Mouse (Mus musculus) intestine, embryonic 14.5 days (tissue): ENCODE data around the gene Rprd1b. TPM values are rescaled to one million over a fixed set of nuclear protein-coding genes. Genes with fewer than 3 reads are reported as not detected.
"Not testable (repeated sequence)": the region's sequence is repeated elsewhere in the genome, so short reads cannot be mapped to it uniquely, and the experiment has no call there.

ENCODE experiments used
- ATAC-seq: fragments of 200-750 bp; cut with Nextera tagmentation; replicated peaks from 2 replicates; pipeline ENCODE4 v1.8.0; 2017; ENCODE audit warnings: low read depth, moderate number of reproducible peaks, moderate TSS enrichment, moderate library complexity; ENCODE audit not compliant: low FRiP score, low TSS enrichment
- DNase-seq: peaks from one replicate; pipeline ENCODE4 v3.0.0-alpha.2; 2018; ENCODE audit warnings: low spot score
- H3K27ac ChIP-seq: fragments of 300-500 bp; sonication (generic); 2 replicates; pipeline ENCODE4 v1.5.1; 2014; ENCODE audit warnings: low read depth, mild to moderate bottlenecking, control low read depth
- H3K27me3 ChIP-seq: fragments of 300-500 bp; sonication (generic); replicated peaks from 2 replicates; pipeline ENCODE4 v1.6.1; 2014; ENCODE audit warnings: low read length, control low read depth; ENCODE audit not compliant: control insufficient read depth, insufficient read depth
- H3K36me3 ChIP-seq: fragments of 300-500 bp; sonication (generic); 2 replicates; pipeline ENCODE4 v1.6.1; 2014; ENCODE audit warnings: low read length, control low read depth; ENCODE audit not compliant: control insufficient read depth, insufficient read depth
- H3K4me1 ChIP-seq: fragments of 300-500 bp; sonication (generic); replicated peaks from 2 replicates; pipeline ENCODE4 v1.6.1; 2014; ENCODE audit warnings: low read length, control low read depth, mixed read lengths; ENCODE audit not compliant: control insufficient read depth, insufficient read depth
- H3K4me2 ChIP-seq: fragments of 300-500 bp; sonication (generic); 2 replicates; pipeline ENCODE4 v1.6.1; 2014; ENCODE audit warnings: low read length
- H3K4me3 ChIP-seq: fragments of 300-500 bp; sonication (generic); 2 replicates; pipeline ENCODE4 v1.5.1; 2014; ENCODE audit warnings: low read depth, low read length, control low read depth, mixed read lengths
- H3K9ac ChIP-seq: fragments of 300-500 bp; sonication (generic); 2 replicates; pipeline ENCODE4 v1.6.1; 2014; ENCODE audit warnings: mild to moderate bottlenecking, low read length
- H3K9me3 ChIP-seq: fragments of 300-500 bp; sonication (generic); 2 replicates; pipeline ENCODE4 v1.6.1; 2016; ENCODE audit warnings: low read length, control low read depth; ENCODE audit not compliant: control insufficient read depth
- WGBS: fragments of 180-500 bp; shearing (Covaris S2); extraction: QIAGEN DNeasy Blood & Tissue Kit; methylation state at CpG from one replicate; pipeline ENCODE4 v1.1.7; 2014; 5-methylcytosine and 5-hydroxymethylcytosine counted together
- polyA plus RNA-seq: library from polyadenylated mRNA; unstranded; fragments of >200 nt; fragmentation: Nextera tagmentation; extraction: Ambion mirVana; gene quantifications from 2 replicates; pipeline ENCODE4 v1.2.1, GENCODE M21; 2014

Gene Rprd1b
- polyA plus RNA-seq, 1 experiment from 2014 or later, result 44.6 TPM

- H3K4me3 ChIP-seq, result no peak overlapping the region
- ATAC-seq (no peak), DNase-seq (no peak)
- no peaks in the 10 kb centered on the region for H3K27me3 ChIP-seq
- WGBS, result 63% methylated on average over 3 of the region's 3 CpGs
- H3K9ac ChIP-seq, result no peak overlapping the region
- H3K9me3 ChIP-seq, result no peaks in the 10 kb centered on the region
- H3K27ac ChIP-seq, result no peak overlapping the region
- peaks cover 85% of the 10 kb centered on the region for H3K36me3 ChIP-seq
- H3K4me1 ChIP-seq, result no peaks in the 10 kb centered on the region
- H3K4me2 ChIP-seq, result no peak overlapping the region
Measured at GRCm38 (mm10) chr2:158047903-158048302, 19.6 kb downstream of the Rprd1b start.

- DNase-seq, result no peak
- Histone ChIP-seq H3K36me3 (peaks cover 77% of the 10 kb centered on the region), H3K9me3 (no peaks in the 10 kb centered on the region), H3K4me2 (no peak overlapping the region), H3K27me3 (no peaks in the 10 kb centered on the region), H3K4me1 (no peaks in the 10 kb centered on the region), H3K4me3 (no peak overlapping the region), H3K9ac (no peak overlapping the region), H3K27ac (no peak overlapping the region)
- 98% methylated on average over 1 of the region's 1 CpGs for WGBS
- ATAC-seq, result no peak
Measured at GRCm38 (mm10) chr2:158048718-158049117, 20.4 kb downstream of the Rprd1b start.

DNA sequence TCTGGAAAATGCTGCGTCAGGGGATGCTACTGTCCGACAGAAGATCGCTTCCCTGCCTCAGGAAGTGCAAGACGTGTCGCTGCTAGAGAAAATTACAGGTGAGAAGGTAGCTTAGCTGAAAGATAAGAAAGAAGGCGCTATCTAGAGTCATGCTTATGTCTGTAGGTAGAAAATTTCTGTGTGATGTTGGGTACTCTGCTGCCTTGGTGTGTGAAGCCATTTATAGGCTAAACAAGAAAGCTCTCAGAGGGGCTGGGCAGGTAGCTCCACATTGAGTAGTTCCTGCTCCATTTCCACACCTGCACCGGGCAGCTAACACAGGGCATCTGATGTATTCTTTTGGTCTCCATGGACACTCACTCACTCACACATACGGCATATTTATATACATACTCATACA lies 21.8 kb downstream of the Rprd1b start:
- Histone ChIP-seq H3K4me3 (no peak overlapping the region), H3K27me3 (no peaks in the 10 kb centered on the region), H3K27ac (no peak overlapping the region), H3K36me3 (peaks cover 72% of the 10 kb centered on the region), H3K9me3 (no peaks in the 10 kb centered on the region), H3K4me2 (no peak overlapping the region), H3K9ac (no peak overlapping the region), H3K4me1 (no peaks in the 10 kb centered on the region)
- DNase-seq (no peak), ATAC-seq (no peak)
- WGBS, result 89% methylated on average over 8 of the region's 8 CpGs

DNA sequence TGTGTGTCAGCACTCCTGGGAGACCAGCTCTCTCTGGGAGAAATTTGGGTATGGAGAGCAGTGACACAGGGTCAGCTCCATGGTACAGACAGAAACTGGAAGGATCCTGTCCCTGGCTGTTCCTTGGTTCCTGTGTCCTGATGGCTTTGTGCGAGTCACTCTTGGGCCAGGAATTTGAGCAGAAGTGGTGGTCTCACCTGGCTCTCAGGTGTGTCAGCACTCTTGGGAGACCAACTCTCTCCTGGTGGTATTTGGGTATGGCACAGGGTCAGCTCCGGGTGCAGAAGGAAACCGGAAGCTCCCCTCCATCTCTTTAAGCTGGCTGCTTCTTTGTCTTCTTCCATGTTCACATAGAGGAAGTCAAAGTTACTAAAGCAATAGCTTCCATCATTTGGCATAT lies 26.3 kb downstream of the Rprd1b start:
- H3K4me1 ChIP-seq, result no peaks in the 10 kb centered on the region
- H3K27me3 ChIP-seq, result no peaks in the 10 kb centered on the region
- peaks cover 69% of the 10 kb centered on the region for H3K36me3 ChIP-seq

GRCm38 (mm10) chr2:158055383-158055782 lies 27.1 kb downstream of the Rprd1b start:
- H3K27me3 ChIP-seq, H3K4me1 ChIP-seq, H3K9me3 ChIP-seq, H3K9ac ChIP-seq, ATAC-seq, H3K4me3 ChIP-seq, H3K4me2 ChIP-seq, H3K27ac ChIP-seq, DNase-seq: not testable (repeated sequence)
- 91% methylated on average over 8 of the region's 8 CpGs for WGBS
- H3K36me3 ChIP-seq, result peaks cover 71% of the 10 kb centered on the region

More for the DNA sequence above, 26.3 kb downstream of the Rprd1b start:
- H3K4me2 ChIP-seq, result no peak overlapping the region
- DNase-seq, result no peak
- no peak for ATAC-seq
- H3K27ac ChIP-seq, result no peak overlapping the region
- no peak overlapping the region for H3K4me3 ChIP-seq
- H3K9ac ChIP-seq, result no peak overlapping the region
- WGBS, result 94% methylated on average over 3 of the region's 3 CpGs
- no peaks in the 10 kb centered on the region for H3K9me3 ChIP-seq

DNA sequence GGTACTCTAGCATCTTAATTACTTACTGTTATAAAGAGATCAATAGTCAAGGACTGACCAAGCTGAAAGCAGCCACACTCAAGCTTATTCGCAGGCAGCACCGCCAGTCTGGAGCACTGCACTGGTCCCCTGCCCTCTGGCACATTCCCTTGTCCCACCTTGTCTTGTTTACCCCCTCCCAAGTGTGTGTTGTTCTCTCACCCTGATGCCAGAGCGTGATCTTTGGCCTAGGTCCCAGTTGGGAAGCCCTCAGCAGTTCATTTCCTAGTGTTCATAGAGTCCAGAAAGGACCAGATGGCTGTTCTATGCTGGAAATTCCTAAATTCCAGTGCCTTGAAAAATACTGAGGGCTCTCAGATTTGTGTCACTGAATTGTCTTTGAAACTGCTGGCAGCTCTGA lies 28.7 kb downstream of the Rprd1b start:
- Histone ChIP-seq H3K27me3 (no peaks in the 10 kb centered on the region), H3K27ac (no peak overlapping the region), H3K9me3 (no peaks in the 10 kb centered on the region), H3K36me3 (peaks cover 77% of the 10 kb centered on the region), H3K4me3 (no peak overlapping the region), H3K9ac (no peak overlapping the region), H3K4me2 (no peak overlapping the region), H3K4me1 (no peaks in the 10 kb centered on the region)
- ATAC-seq, result no peak
- no peak for DNase-seq
- WGBS, result 82% methylated on average over 3 of the region's 3 CpGs

DNA sequence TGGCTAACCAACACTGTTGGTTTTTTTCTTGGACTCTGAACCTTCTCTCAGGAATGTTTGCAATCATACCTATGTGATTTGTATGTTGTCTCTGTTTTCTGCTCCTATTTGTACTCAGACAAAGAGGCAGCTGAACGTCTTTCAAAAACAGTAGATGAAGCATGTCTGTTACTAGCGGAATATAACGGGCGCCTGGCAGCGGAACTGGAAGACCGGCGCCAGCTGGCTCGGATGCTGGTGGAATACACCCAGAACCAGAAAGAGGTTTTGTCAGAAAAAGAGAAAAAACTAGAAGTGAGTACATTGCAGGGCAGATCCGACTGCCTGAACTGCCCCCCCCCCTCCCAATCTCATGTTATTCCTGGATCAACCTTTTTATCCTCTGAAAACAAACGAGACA lies 30.2 kb downstream of the Rprd1b start:
- no peak for ATAC-seq
- 85% methylated on average over 10 of the region's 10 CpGs for WGBS
- DNase-seq, result no peak
- Histone ChIP-seq H3K9ac (no peak overlapping the region), H3K27ac (no peak overlapping the region), H3K36me3 (peaks cover 82% of the 10 kb centered on the region), H3K27me3 (no peaks in the 10 kb centered on the region), H3K9me3 (no peaks in the 10 kb centered on the region), H3K4me3 (no peak overlapping the region), H3K4me1 (no peaks in the 10 kb centered on the region), H3K4me2 (no peak overlapping the region)

GRCm38 (mm10) chr2:158059666-158060105 lies 31.4 kb downstream of the Rprd1b start:
- Histone ChIP-seq H3K4me3 (no peak overlapping the region), H3K9me3 (no peaks in the 10 kb centered on the region), H3K27ac (no peak overlapping the region), H3K27me3 (no peaks in the 10 kb centered on the region), H3K9ac (no peak overlapping the region), H3K4me1 (no peaks in the 10 kb centered on the region), H3K36me3 (peaks cover 88% of the 10 kb centered on the region), H3K4me2 (no peak overlapping the region)
- DNase-seq (no peak), ATAC-seq (no peak)
- WGBS, result 82% methylated on average over 8 of the region's 8 CpGs

- Histone ChIP-seq H3K4me3 (no peak overlapping the region), H3K4me2 (no peak overlapping the region), H3K9ac (no peak overlapping the region), H3K4me1 (no peaks in the 10 kb centered on the region), H3K9me3 (no peaks in the 10 kb centered on the region), H3K27me3 (no peaks in the 10 kb centered on the region), H3K27ac (no peak overlapping the region), H3K36me3 (peaks cover 88% of the 10 kb centered on the region)
- ATAC-seq (no peak), DNase-seq (no peak)
- WGBS, result 86% methylated on average over 3 of the region's 3 CpGs
Measured at GRCm38 (mm10) chr2:158063036-158063435, 34.7 kb downstream of the Rprd1b start.
